Mouse (Mus musculus): Measurements from ENCODE around the gene Pum1. TPM values are rescaled to one million over a fixed set of nuclear protein-coding genes. Genes with fewer than 3 reads are reported as not detected.

The Pum1 gene
- polyA plus RNA-seq, 1 experiment from 2014 or later: 111 TPM

- H3K4me2 ChIP-seq: no peak overlapping the region
- H3K36me3 ChIP-seq (replicated peaks): peaks cover 33% of the 10 kb centered on the region
- H3K27ac ChIP-seq: no peak overlapping the region
- 97% methylated on average over 4 of the region's 4 CpGs for WGBS
- H3K4me1 ChIP-seq: no peaks in the 10 kb centered on the region
- no peak for ATAC-seq (replicated peaks)
- no peak overlapping the region for H3K4me3 ChIP-seq
- no peaks in the 10 kb centered on the region for H3K27me3 ChIP-seq (replicated peaks)
- H3K9me3 ChIP-seq: no peaks in the 10 kb centered on the region
- no peak overlapping the region for H3K9ac ChIP-seq
Measured at GRCm38 (mm10) chr4:130774822-130775221, 111.7 kb downstream of the Pum1 start.

GRCm38 (mm10) chr4:130777647-130778046 lies 114.5 kb downstream of the Pum1 start:
- no peaks in the 10 kb centered on the region for H3K4me1 ChIP-seq
- WGBS: 35% methylated on average over 10 of the region's 10 CpGs
- no peaks in the 10 kb centered on the region for H3K9me3 ChIP-seq
- no peaks in the 10 kb centered on the region for H3K27me3 ChIP-seq (replicated peaks)
- H3K4me2 ChIP-seq: no peak overlapping the region
- peaks cover 26% of the 10 kb centered on the region for H3K36me3 ChIP-seq (replicated peaks)
- H3K27ac ChIP-seq: no peak overlapping the region
- ATAC-seq (replicated peaks): no peak
- H3K9ac ChIP-seq: no peak overlapping the region
- H3K4me3 ChIP-seq: no peak overlapping the region

- ATAC-seq (replicated peaks): no peak
- Histone ChIP-seq H3K4me1 (no peaks in the 10 kb centered on the region), H3K27me3 (replicated peaks) (no peaks in the 10 kb centered on the region), H3K27ac (no peak overlapping the region), H3K9ac (no peak overlapping the region), H3K36me3 (replicated peaks) (peaks cover 15% of the 10 kb centered on the region), H3K9me3 (no peaks in the 10 kb centered on the region), H3K4me2 (no peak overlapping the region), H3K4me3 (no peak overlapping the region)
- WGBS: 82% methylated on average over 3 of the region's 3 CpGs
Measured at GRCm38 (mm10) chr4:130779037-130779436, 115.9 kb downstream of the Pum1 start.

GRCm38 (mm10) chr4:130782492-130782891 lies 119.4 kb downstream of the Pum1 start:
- no peak overlapping the region for H3K9ac ChIP-seq
- H3K36me3 ChIP-seq (replicated peaks): peaks cover 6% of the 10 kb centered on the region; the same call in 1 of the 2 replicates
- ATAC-seq (replicated peaks): no peak
- 92% methylated on average over 2 of the region's 2 CpGs for WGBS
- peaks cover 3% of the 10 kb centered on the region; the same call in 1 of the 2 replicates for H3K4me1 ChIP-seq
- no peak overlapping the region for H3K4me3 ChIP-seq
- no peaks in the 10 kb centered on the region for H3K9me3 ChIP-seq
- H3K27me3 ChIP-seq (replicated peaks): no peaks in the 10 kb centered on the region
- H3K4me2 ChIP-seq: no peak overlapping the region
- H3K27ac ChIP-seq: no peak overlapping the region

GRCm38 (mm10) chr4:130784755-130785154 lies 121.6 kb downstream of the Pum1 start:
- Histone ChIP-seq H3K4me1 (peaks cover 3% of the 10 kb centered on the region; the same call in 1 of the 2 replicates), H3K9me3 (no peaks in the 10 kb centered on the region), H3K36me3 (replicated peaks) (0 out of 2 replicates have a peak, but pooled peaks cover 3% of the 10 kb centered on the region)

GRCm38 (mm10) chr4:130787530-130787929 lies 124.4 kb downstream of the Pum1 start:
- Histone ChIP-seq H3K9ac (no peak overlapping the region), H3K4me2 (no peak overlapping the region), H3K9me3 (no peaks in the 10 kb centered on the region), H3K4me1 (peaks cover 9% of the 10 kb centered on the region), H3K36me3 (replicated peaks) (no peaks in the 10 kb centered on the region), H3K4me3 (no peak overlapping the region), H3K27ac (no peak overlapping the region), H3K27me3 (replicated peaks) (no peaks in the 10 kb centered on the region)
- WGBS: 77% methylated on average over 5 of the region's 5 CpGs
- ATAC-seq (replicated peaks): no peak

More at GRCm38 (mm10) chr4:130784755-130785154, 121.6 kb downstream of the Pum1 start:
- WGBS: 31% methylated on average over 4 of the region's 4 CpGs
- no peak for ATAC-seq (replicated peaks)
- no peak overlapping the region for H3K27ac ChIP-seq
- H3K4me2 ChIP-seq: no peak overlapping the region
- no peak overlapping the region for H3K9ac ChIP-seq
- H3K4me3 ChIP-seq: no peak overlapping the region
- H3K27me3 ChIP-seq (replicated peaks): no peaks in the 10 kb centered on the region

- Histone ChIP-seq H3K4me1 (peaks cover 23% of the 10 kb centered on the region), H3K9me3 (no peaks in the 10 kb centered on the region), H3K4me2 (no peak overlapping the region), H3K9ac (no peak overlapping the region), H3K27ac (no peak overlapping the region), H3K4me3 (no peak overlapping the region), H3K36me3 (replicated peaks) (no peaks in the 10 kb centered on the region), H3K27me3 (replicated peaks) (no peaks in the 10 kb centered on the region)
- 9% methylated on average over 6 of the region's 6 CpGs for WGBS
- ATAC-seq (replicated peaks): 0 out of 2 replicates have a peak, but pooled peaks have one; percentile 24
Measured at GRCm38 (mm10) chr4:130790180-130790579, 127.1 kb downstream of the Pum1 start.

GRCm38 (mm10) chr4:130791811-130792375 lies 128.8 kb downstream of the Pum1 start:
- no peaks in the 10 kb centered on the region for H3K9me3 ChIP-seq
- peak overlapping the region; percentile 96 for H3K9ac ChIP-seq
- H3K4me1 ChIP-seq: peaks cover 40% of the 10 kb centered on the region
- H3K27me3 ChIP-seq (replicated peaks): no peaks in the 10 kb centered on the region
- H3K4me2 ChIP-seq: peak overlapping the region; percentile 88
- ATAC-seq (replicated peaks): peak; percentile 23
- peak overlapping the region; percentile 83 for H3K27ac ChIP-seq
- peak overlapping the region; percentile 73 for H3K4me3 ChIP-seq
- 7% methylated on average over 14 of the region's 19 CpGs for WGBS
- H3K36me3 ChIP-seq (replicated peaks): no peaks in the 10 kb centered on the region

GRCm38 (mm10) chr4:130792376-130793179 lies 129.5 kb downstream of the Pum1 start, which contains the start of gene Sdc3:
Gene Sdc3, plus strand, starts transcription at chr4:130792537.
- H3K9me3 ChIP-seq: no peaks in the 10 kb centered on the region
- H3K4me3 ChIP-seq: peak within 1 kb of the TSS; percentile 73
- H3K4me1 ChIP-seq: peaks cover 47% of the 10 kb centered on the region
- no peaks in the 10 kb centered on the region for H3K27me3 ChIP-seq (replicated peaks)
- 1% methylated on average over 74 of the region's 99 CpGs for WGBS
- peak within 1 kb of the TSS; percentile 96 for H3K9ac ChIP-seq
- H3K4me2 ChIP-seq: peak within 1 kb of the TSS; percentile 88
- no peaks in the 10 kb centered on the region for H3K36me3 ChIP-seq (replicated peaks)
- ATAC-seq (replicated peaks): peak; percentile 48
- peak within 1 kb of the TSS; percentile 83 for H3K27ac ChIP-seq

- peak overlapping the region; percentile 88 for H3K4me2 ChIP-seq
- no peaks in the 10 kb centered on the region for H3K27me3 ChIP-seq (replicated peaks)
- H3K36me3 ChIP-seq (replicated peaks): no peaks in the 10 kb centered on the region
- peaks cover 53% of the 10 kb centered on the region for H3K4me1 ChIP-seq
- WGBS: 39% methylated on average over 7 of the region's 7 CpGs
- ATAC-seq (replicated peaks): peak; percentile 49
- H3K27ac ChIP-seq: peak overlapping the region; percentile 83
- H3K9me3 ChIP-seq: no peaks in the 10 kb centered on the region
- H3K9ac ChIP-seq: peak overlapping the region; percentile 96
- H3K4me3 ChIP-seq: peak overlapping the region; percentile 73
Measured at GRCm38 (mm10) chr4:130793180-130793501, 130.0 kb downstream of the Pum1 start.

- Histone ChIP-seq H3K9me3 (no peaks in the 10 kb centered on the region), H3K4me3 (peak overlapping the region; percentile 31), H3K4me1 (peaks cover 69% of the 10 kb centered on the region), H3K27ac (no peak overlapping the region), H3K27me3 (replicated peaks) (no peaks in the 10 kb centered on the region), H3K36me3 (replicated peaks) (no peaks in the 10 kb centered on the region), H3K9ac (peak overlapping the region; percentile 30; the same call in 1 of the 2 replicates), H3K4me2 (peak overlapping the region; percentile 88)
- WGBS: 49% methylated on average over 4 of the region's 4 CpGs
- ATAC-seq (replicated peaks): no peak
Measured at GRCm38 (mm10) chr4:130794771-130795170, 131.7 kb downstream of the Pum1 start.

- Histone ChIP-seq H3K9ac (no peak overlapping the region), H3K4me1 (peaks cover 69% of the 10 kb centered on the region)
- ATAC-seq (replicated peaks): no peak
Measured at GRCm38 (mm10) chr4:130795970-130796369, 132.8 kb downstream of the Pum1 start.

More at GRCm38 (mm10) chr4:130795970-130796369, 132.8 kb downstream of the Pum1 start:
- Histone ChIP-seq H3K36me3 (replicated peaks) (no peaks in the 10 kb centered on the region), H3K4me2 (peak overlapping the region; percentile 88; the same call in 1 of the 2 replicates), H3K4me3 (no peak overlapping the region), H3K27ac (no peak overlapping the region), H3K9me3 (no peaks in the 10 kb centered on the region), H3K27me3 (replicated peaks) (no peaks in the 10 kb centered on the region)
- 89% methylated on average over 6 of the region's 6 CpGs for WGBS

All from midbrain, embryonic 15.5 days (tissue).